Mouse (Mus musculus) hindbrain, embryonic 14.5 days (tissue): ENCODE results near the gene C1qtnf7. TPM values are rescaled to one million over a fixed set of nuclear protein-coding genes. Genes with fewer than 3 reads are reported as not detected.

Experiments
- ATAC-seq: fragments of 200-750 bp; cut with Nextera tagmentation; 2 replicates; pipeline ENCODE4 v1.8.0; 2017; ENCODE audit warnings: moderate number of reproducible peaks, mild to moderate bottlenecking, moderate TSS enrichment, moderate library complexity; ENCODE audit not compliant: low FRiP score
- DNase-seq: peaks from one replicate; pipeline ENCODE4 v3.0.0-alpha.2; 2015; ENCODE audit warnings: low spot score
- H3K27ac ChIP-seq: fragments of 300-500 bp; sonication (generic); 2 replicates; pipeline ENCODE4 v1.5.1; 2014; ENCODE audit warnings: mild to moderate bottlenecking, moderate library complexity
- H3K27me3 ChIP-seq: fragments of 300-500 bp; sonication (generic); 2 replicates; pipeline ENCODE4 v1.6.1; 2014; ENCODE audit warnings: mild to moderate bottlenecking, low read length, mixed read lengths; ENCODE audit not compliant: control insufficient read depth, insufficient read depth
- H3K36me3 ChIP-seq: fragments of 300-500 bp; sonication (generic); replicated peaks from 2 replicates; pipeline ENCODE4 v1.6.1; 2014; ENCODE audit not compliant: control insufficient read depth, insufficient read depth
- H3K4me1 ChIP-seq: fragments of 300-500 bp; sonication (generic); replicated peaks from 2 replicates; pipeline ENCODE4 v1.6.1; 2014; ENCODE audit warnings: antibody characterized with exemption, low read length, mixed read lengths; ENCODE audit not compliant: control insufficient read depth, insufficient read depth
- H3K4me2 ChIP-seq: fragments of 300-500 bp; sonication (generic); replicated peaks from 2 replicates; pipeline ENCODE4 v1.6.1; 2014; ENCODE audit warnings: mild to moderate bottlenecking, moderate library complexity
- H3K4me3 ChIP-seq: fragments of 300-500 bp; sonication (generic); replicated peaks from 2 replicates; pipeline ENCODE4 v1.5.1; 2014; ENCODE audit warnings: mild to moderate bottlenecking, low read length
- H3K9ac ChIP-seq: fragments of 300-500 bp; sonication (generic); 2 replicates; pipeline ENCODE4 v1.6.1; 2014
- H3K9me3 ChIP-seq: fragments of 300-500 bp; sonication (generic); 2 replicates; pipeline ENCODE4 v1.6.1; 2016; ENCODE audit warnings: low read length; ENCODE audit not compliant: control insufficient read depth
- WGBS: fragments of 180-500 bp; shearing (Covaris S2); extraction: QIAGEN DNeasy Blood & Tissue Kit; methylation state at CpG from one replicate; pipeline ENCODE4 v1.1.7; 2014; 5-methylcytosine and 5-hydroxymethylcytosine counted together
- polyA plus RNA-seq: library from polyadenylated mRNA; unstranded; fragments of >200 nt; fragmentation: Nextera tagmentation; extraction: Ambion mirVana; gene quantifications from 2 replicates; pipeline ENCODE4 v1.2.1, GENCODE M21; 2014

C1qtnf7 gene
- polyA plus RNA-seq, 1 experiment from 2014 or later = 1.7 TPM

- 76% methylated on average over 1 of the region's 1 CpGs for WGBS
- Histone ChIP-seq H3K4me3 (no peak overlapping the region), H3K9ac (no peak overlapping the region), H3K36me3 (no peaks in the 10 kb centered on the region), H3K4me2 (no peak overlapping the region), H3K4me1 (no peaks in the 10 kb centered on the region), H3K27ac (no peak overlapping the region), H3K9me3 (no peaks in the 10 kb centered on the region), H3K27me3 (no peaks in the 10 kb centered on the region)
- ATAC-seq = no peak
- DNase-seq = no peak
Observed at GRCm38 (mm10) chr5:43530886-43531285, 15.5 kb downstream of the C1qtnf7 start.

GRCm38 (mm10) chr5:43538322-43539167 lies 23.2 kb downstream of the C1qtnf7 start:
- ATAC-seq (no peak), DNase-seq (no peak)
- Histone ChIP-seq H3K4me2 (no peak overlapping the region), H3K27ac (no peak overlapping the region), H3K4me3 (no peak overlapping the region), H3K27me3 (no peaks in the 10 kb centered on the region), H3K9ac (no peak overlapping the region), H3K36me3 (no peaks in the 10 kb centered on the region), H3K9me3 (no peaks in the 10 kb centered on the region), H3K4me1 (no peaks in the 10 kb centered on the region)
- WGBS = 90% methylated on average over 14 of the region's 14 CpGs

- H3K4me2 ChIP-seq = no peak overlapping the region
- no peak overlapping the region for H3K27ac ChIP-seq
- WGBS = 80% methylated on average over 3 of the region's 3 CpGs
- H3K36me3 ChIP-seq = no peaks in the 10 kb centered on the region
- ATAC-seq (no peak), DNase-seq (no peak)
- H3K9me3 ChIP-seq = peaks cover 1% of the 10 kb centered on the region
- H3K4me3 ChIP-seq = no peak overlapping the region
- H3K4me1 ChIP-seq = no peaks in the 10 kb centered on the region
- H3K27me3 ChIP-seq = no peaks in the 10 kb centered on the region
- no peak overlapping the region for H3K9ac ChIP-seq
Observed at GRCm38 (mm10) chr5:43539168-43539516, 23.8 kb downstream of the C1qtnf7 start.

GRCm38 (mm10) chr5:43539871-43540270 lies 24.5 kb downstream of the C1qtnf7 start:
- H3K27ac ChIP-seq = no peak overlapping the region
- no peaks in the 10 kb centered on the region for H3K27me3 ChIP-seq
- DNase-seq (no peak), ATAC-seq (no peak)
- no peak overlapping the region for H3K4me3 ChIP-seq
- no peaks in the 10 kb centered on the region for H3K36me3 ChIP-seq
- peaks cover 8% of the 10 kb centered on the region for H3K9me3 ChIP-seq
- H3K4me2 ChIP-seq = no peak overlapping the region
- no peaks in the 10 kb centered on the region for H3K4me1 ChIP-seq
- H3K9ac ChIP-seq = no peak overlapping the region

GRCm38 (mm10) chr5:43541492-43541891 lies 26.2 kb downstream of the C1qtnf7 start:
- DNase-seq (no peak), ATAC-seq (no peak)
- Histone ChIP-seq H3K27me3 (no peaks in the 10 kb centered on the region), H3K9me3 (peaks cover 11% of the 10 kb centered on the region), H3K4me2 (no peak overlapping the region), H3K27ac (no peak overlapping the region), H3K36me3 (no peaks in the 10 kb centered on the region), H3K9ac (no peak overlapping the region), H3K4me1 (no peaks in the 10 kb centered on the region), H3K4me3 (no peak overlapping the region)
- 79% methylated on average over 5 of the region's 5 CpGs for WGBS

- ATAC-seq (no peak), DNase-seq (no peak)
- Histone ChIP-seq H3K9ac (no peak overlapping the region), H3K27me3 (no peaks in the 10 kb centered on the region), H3K4me3 (no peak overlapping the region), H3K4me2 (no peak overlapping the region), H3K9me3 (peaks cover 11% of the 10 kb centered on the region), H3K4me1 (no peaks in the 10 kb centered on the region), H3K36me3 (no peaks in the 10 kb centered on the region), H3K27ac (no peak overlapping the region)
- 72% methylated on average over 7 of the region's 7 CpGs for WGBS
Observed at GRCm38 (mm10) chr5:43542246-43542845, 27.0 kb downstream of the C1qtnf7 start.

- Histone ChIP-seq H3K36me3 (no peaks in the 10 kb centered on the region), H3K4me1 (0 out of 2 replicates have a peak, but pooled peaks cover 3% of the 10 kb centered on the region), H3K9ac (no peak overlapping the region), H3K27me3 (no peaks in the 10 kb centered on the region), H3K9me3 (peaks cover 1% of the 10 kb centered on the region; the same call in 1 of the 2 replicates), H3K4me3 (no peak overlapping the region), H3K4me2 (no peak overlapping the region), H3K27ac (no peak overlapping the region)
- no peak for DNase-seq
- WGBS = 72% methylated on average over 4 of the region's 4 CpGs
- no peak for ATAC-seq
Observed at GRCm38 (mm10) chr5:43549951-43550350, 34.6 kb downstream of the C1qtnf7 start.

GRCm38 (mm10) chr5:43550444-43550843 lies 35.1 kb downstream of the C1qtnf7 start:
- Histone ChIP-seq H3K9ac (no peak overlapping the region), H3K4me3 (no peak overlapping the region), H3K27ac (no peak overlapping the region), H3K4me2 (no peak overlapping the region), H3K27me3 (no peaks in the 10 kb centered on the region), H3K4me1 (0 out of 2 replicates have a peak, but pooled peaks cover 4% of the 10 kb centered on the region), H3K9me3 (no peaks in the 10 kb centered on the region), H3K36me3 (no peaks in the 10 kb centered on the region)
- no peak for DNase-seq
- 62% methylated on average over 4 of the region's 4 CpGs for WGBS
- ATAC-seq = no peak

- no peak overlapping the region for H3K9ac ChIP-seq
- no peaks in the 10 kb centered on the region for H3K36me3 ChIP-seq
- DNase-seq (no peak), ATAC-seq (no peak)
- 0 out of 2 replicates have a peak, but pooled peaks cover 4% of the 10 kb centered on the region for H3K4me1 ChIP-seq
- H3K9me3 ChIP-seq = no peaks in the 10 kb centered on the region
- no peaks in the 10 kb centered on the region for H3K27me3 ChIP-seq
- H3K4me2 ChIP-seq = no peak overlapping the region
- 29% methylated on average over 2 of the region's 2 CpGs for WGBS
- H3K27ac ChIP-seq = no peak overlapping the region
- H3K4me3 ChIP-seq = no peak overlapping the region
Observed at GRCm38 (mm10) chr5:43554871-43555270, 39.5 kb downstream of the C1qtnf7 start.
